Mouse (Mus musculus) G1E (cell line): Measurements from ENCODE around the gene Rflnb. TPM values are rescaled to one million over a fixed set of nuclear protein-coding genes. Genes with fewer than 3 reads are reported as not detected.
A peak's percentile ranks its signal among the peaks of the same experiment; 100 is the strongest.

Experiments used
- ATAC-seq: 2 replicates; pipeline ENCODE4 v1.8.0; 2016; ENCODE audit warnings: mild to moderate bottlenecking; ENCODE audit not compliant: insufficient number of reproducible peaks, poor library complexity, low FRiP score, severe bottlenecking; ENCODE audit errors: extremely low read depth
- DNase-seq: peaks from one replicate; pipeline ENCODE4 v3.0.0; 2012; ENCODE audit warnings: low spot score
- H3K27me3 ChIP-seq: 2 replicates; pipeline ENCODE4 v1.6.1; 2012; ENCODE audit warnings: mild to moderate bottlenecking, low read length, inconsistent platforms; ENCODE audit not compliant: insufficient read depth
- H3K36me3 ChIP-seq: replicated peaks from 2 replicates; pipeline ENCODE3; 2012; ENCODE audit warnings: mild to moderate bottlenecking, inconsistent platforms
- H3K4me1 ChIP-seq: 2 replicates; pipeline ENCODE4 v1.6.1; 2012; ENCODE audit warnings: low read depth, low read length, inconsistent platforms, mixed read lengths; ENCODE audit not compliant: insufficient read depth
- H3K4me3 ChIP-seq: 2 replicates; pipeline ENCODE4 v1.5.1; 2012; ENCODE audit warnings: low read depth, mild to moderate bottlenecking, inconsistent platforms, low read length, moderate library complexity, mixed read lengths
- H3K9me3 ChIP-seq: replicated peaks from 2 replicates; pipeline ENCODE4 v1.6.1; 2012; ENCODE audit warnings: inconsistent platforms
- CTCF ChIP-seq: IDR thresholded peaks from 2 replicates; pipeline ENCODE4 v1.5.1; 2012; ENCODE audit warnings: low read depth, low read length, inconsistent platforms, mixed read lengths
- GATA1 ChIP-seq: IDR thresholded peaks from 2 replicates; pipeline ENCODE4 v1.6.1; 2012; ENCODE audit warnings: borderline replicate concordance, low read length, inconsistent platforms, mixed read lengths
- GATA2 ChIP-seq: IDR thresholded peaks from 2 replicates; pipeline ENCODE4 v1.6.1; 2012; ENCODE audit warnings: low read depth, low read length, inconsistent platforms, borderline replicate concordance
- POLR2AphosphoS5 ChIP-seq: IDR thresholded peaks from 2 replicates; pipeline ENCODE4 v1.6.1; 2012; ENCODE audit warnings: low read depth, low read length, inconsistent platforms; ENCODE audit not compliant: insufficient replicate concordance
- TAL1 ChIP-seq: conservative IDR thresholded peaks from 2 replicates; pipeline ENCODE4 v1.6.1; 2012; ENCODE audit warnings: low read depth, low read length, inconsistent platforms, mixed read lengths
- polyA plus RNA-seq: library from polyadenylated mRNA; stranded (reverse); fragments of >175 nt; gene quantifications from 2 replicates; pipeline ENCODE4 v1.2.3, GENCODE M21; 2012
- total RNA-seq, 2 experiments: library from RNA; stranded (forward) in 1 of 2; stranded (reverse) in 1 of 2; fragments of 200-1000 nt in 1 of 2; fragments of >200 nt in 1 of 2; fragmentation: Nextera tagmentation in 1 of 2; gene quantifications; 2 replicates each; pipeline ENCODE4 v1.2.3; 2014 to 2017

Gene Rflnb
- total RNA-seq (2014; fragmentation: Nextera tagmentation) (not detected in 2 replicates), total RNA-seq (2017) (0.05 and 0.06 TPM in 2 replicates), polyA plus RNA-seq (0.08 and 0.10 TPM in 2 replicates)

- H3K36me3 ChIP-seq, result no peaks in the 10 kb centered on the region
- no peak for ATAC-seq
- peaks cover 51% of the 10 kb centered on the region for H3K27me3 ChIP-seq
- TF ChIP-seq TAL1, result no peak
- TF ChIP-seq GATA2, result no peak
- no peak for TF ChIP-seq POLR2AphosphoS5
- TF ChIP-seq GATA1, result no peak
- no peak for TF ChIP-seq CTCF
- peak within 1 kb of the TSS; percentile 65; the same call in 1 of the 2 replicates for H3K4me3 ChIP-seq
- peak; percentile 41 for DNase-seq
- no peaks in the 10 kb centered on the region for H3K9me3 ChIP-seq
- H3K4me1 ChIP-seq, result peaks cover 8% of the 10 kb centered on the region; the same call in 1 of the 2 replicates
Observed at GRCm38 (mm10) chr11:76027139-76028071, at the start of gene Rflnb. Gene Rflnb, minus strand, starts transcription at chr11:76027782.

GRCm38 (mm10) chr11:76077341-76077740 lies 49.8 kb upstream of the Rflnb start:
- no peak for DNase-seq
- Histone ChIP-seq H3K36me3 (peaks cover 54% of the 10 kb centered on the region), H3K4me3 (no peak overlapping the region), H3K9me3 (no peaks in the 10 kb centered on the region), H3K4me1 (no peaks in the 10 kb centered on the region), H3K27me3 (no peaks in the 10 kb centered on the region)
- no peak for TF ChIP-seq POLR2AphosphoS5
- TF ChIP-seq GATA2, result no peak
- TF ChIP-seq CTCF, result no peak
- no peak for TF ChIP-seq GATA1
- TF ChIP-seq TAL1, result no peak
- no peak for ATAC-seq

- no peak for TF ChIP-seq GATA1
- DNase-seq, result no peak
- Histone ChIP-seq H3K27me3 (no peaks in the 10 kb centered on the region), H3K4me1 (no peaks in the 10 kb centered on the region), H3K9me3 (no peaks in the 10 kb centered on the region), H3K4me3 (no peak overlapping the region), H3K36me3 (peaks cover 35% of the 10 kb centered on the region)
- no peak for ATAC-seq
Observed at GRCm38 (mm10) chr11:76074296-76075093, 46.9 kb upstream of the Rflnb start.

- no peak for ATAC-seq
- Histone ChIP-seq H3K4me3 (no peak overlapping the region), H3K27me3 (no peaks in the 10 kb centered on the region), H3K4me1 (no peaks in the 10 kb centered on the region), H3K9me3 (no peaks in the 10 kb centered on the region), H3K36me3 (peaks cover 27% of the 10 kb centered on the region)
- DNase-seq, result no peak
- no peak for TF ChIP-seq GATA2
- no peak for TF ChIP-seq CTCF
- no peak for TF ChIP-seq GATA1
- TF ChIP-seq POLR2AphosphoS5, result no peak
- TF ChIP-seq TAL1, result no peak
Observed at GRCm38 (mm10) chr11:76069816-76070215, 42.2 kb upstream of the Rflnb start.

- no peaks in the 10 kb centered on the region for H3K4me1 ChIP-seq
- no peaks in the 10 kb centered on the region for H3K27me3 ChIP-seq
- ATAC-seq, result no peak
- no peaks in the 10 kb centered on the region for H3K9me3 ChIP-seq
- peaks cover 30% of the 10 kb centered on the region for H3K36me3 ChIP-seq
- no peak overlapping the region for H3K4me3 ChIP-seq
- TF ChIP-seq POLR2AphosphoS5, result no peak
- TF ChIP-seq TAL1, result no peak
- TF ChIP-seq GATA1, result no peak
- no peak for TF ChIP-seq GATA2
- no peak for TF ChIP-seq CTCF
- no peak for DNase-seq
Observed at GRCm38 (mm10) chr11:76066563-76067156, 39.1 kb upstream of the Rflnb start.

GRCm38 (mm10) chr11:76065521-76066095 lies 38.0 kb upstream of the Rflnb start:
- peaks cover 30% of the 10 kb centered on the region for H3K36me3 ChIP-seq
- ATAC-seq, result no peak
- no peak for DNase-seq
- TF ChIP-seq POLR2AphosphoS5 (no peak), TAL1 (no peak), GATA1 (no peak), GATA2 (no peak), CTCF (no peak)
- no peaks in the 10 kb centered on the region for H3K9me3 ChIP-seq
- H3K27me3 ChIP-seq, result no peaks in the 10 kb centered on the region
- H3K4me3 ChIP-seq, result no peak overlapping the region
- no peaks in the 10 kb centered on the region for H3K4me1 ChIP-seq
